Comparison of ENCODE assay signal across 16 mouse cellular contexts in genomic region chr7:101901969-101902368, GRCm38 (mm10). TPM values are rescaled to one million over a fixed set of nuclear protein-coding genes. Genes with fewer than 3 reads are reported as not detected.
"Had no signal": no experiment of that assay in that cellular context is flagged by ENCODE, and none has a peak within 500 bp of the region (broad histone marks: within the 10 kb centered on the region; RNA-seq: fewer than 3 reads in every experiment).

No protein-coding gene starts in this region.

- DNase-seq: gastrocnemius, adult 2 months; gastrocnemius, postnatal 10 days; gastrocnemius, postnatal 25 days; heart, adult 2 months; heart, postnatal 4 days; kidney, adult 11 months; kidney, adult 2 months; kidney, postnatal 10 days; kidney, postnatal 25 days; kidney, postnatal 4 days; liver; liver, embryonic 13.5 days had no signal

RNA-seq across cellular contexts. Expression of gene Tomt, which starts 4.2 kb away (rescaled TPM):
- total RNA-seq: gastrocnemius, adult 2 months; gastrocnemius, postnatal 10 days; gastrocnemius, postnatal 25 days; granulocyte monocyte progenitor cell, adult 5-6 weeks; heart, adult 2 months; heart, postnatal 25 days; heart, postnatal 4 days; layer of hippocampus, postnatal 25 days; left cerebral cortex, adult 2 months had no signal

RNA-seq across cellular contexts. Expression of gene Folr1, which starts 31.4 kb away (rescaled TPM):
- total RNA-seq: granulocyte monocyte progenitor cell, adult 5-6 weeks; heart, adult 2 months had no signal
